Mouse (Mus musculus) embryonic fibroblast, embryonic 13.5 days (primary cell): ENCODE measurements around the gene Veph1.

Experiments used
- CTCF ChIP-seq: IDR thresholded peaks from 2 replicates; pipeline ENCODE4 v1.5.1; 2011; ENCODE audit warnings: mild to moderate bottlenecking, control low read depth, low read length, moderate library complexity, borderline replicate concordance; ENCODE audit not compliant: insufficient read depth
- POLR2A ChIP-seq: IDR thresholded peaks from 2 replicates; pipeline ENCODE4 v1.6.1; 2011; ENCODE audit warnings: low read depth, mild to moderate bottlenecking, control low read depth, low read length, moderate library complexity

GRCm38 (mm10) chr3:66254504-66255105 is 42.0 kb downstream of the Veph1 start:
- TF ChIP-seq POLR2A (no peak), CTCF (no peak)
